7 mouse cellular contexts compared by ENCODE assay signal in genomic region chr6:39686839-39687238, GRCm38 (mm10). TPM values are rescaled to one million over a fixed set of nuclear protein-coding genes. Genes with fewer than 3 reads are reported as not detected.
A peak's percentile ranks its signal among the peaks of the same experiment; 100 is the strongest.
DNase-seq lines count a peak whose midpoint lies in the region; ATAC-seq and TF ChIP-seq lines count a peak whose summit lies in the region.
"Not testable (repeated sequence)": the region's sequence is repeated elsewhere in the genome, so short reads cannot be mapped to it uniquely, and the experiment has no call there.

No protein-coding gene starts in this region.

- not testable (repeated sequence) for ATAC-seq in Patski; intestine, postnatal 0 days; liver, postnatal 0 days; lung, postnatal 0 days; midbrain, postnatal 0 days (ENCODE audit: low FRiP score)

- H3K4me2 ChIP-seq in intestine, postnatal 0 days (replicated peaks; ENCODE audit: low read depth); liver, postnatal 0 days (ENCODE audit: low read depth, low read length); lung, postnatal 0 days (replicated peaks; ENCODE audit: low read depth, low read length); midbrain, postnatal 0 days (ENCODE audit: low read depth, low read length, poor library complexity, severe bottlenecking): not testable (repeated sequence)

- peak; percentile 38 for TF ChIP-seq CTCF in Patski (IDR thresholded peaks at IDR 0.05)
- peak; percentile 44 for TF ChIP-seq CTCF in heart, adult 2 months (IDR thresholded peaks at IDR 0.05)
- TF ChIP-seq CTCF in intestine, postnatal 0 days (IDR thresholded peaks at IDR 0.05; ENCODE audit: low read depth) = peak; percentile 12; the same call in 1 of the 2 replicates
- peak; percentile 64 for TF ChIP-seq CTCF in layer of hippocampus, adult 2 months (conservative IDR thresholded peaks at IDR 0.05)
- TF ChIP-seq CTCF in liver, postnatal 0 days (IDR thresholded peaks at IDR 0.05; ENCODE audit: low read depth) = peak; percentile 15; the same call in 1 of the 2 replicates
- peak; percentile 22; the same call in 1 of the 2 replicates for TF ChIP-seq CTCF in lung, postnatal 0 days (IDR thresholded peaks at IDR 0.05)
- peak; percentile 23; the same call in 1 of the 2 replicates for TF ChIP-seq CTCF in midbrain, postnatal 0 days (IDR thresholded peaks at IDR 0.05)

- not testable (repeated sequence) for H3K9me3 ChIP-seq in intestine, postnatal 0 days (ENCODE audit: control insufficient read depth); liver, postnatal 0 days (ENCODE audit: low read length); lung, postnatal 0 days (ENCODE audit: low read length); midbrain, postnatal 0 days (ENCODE audit: low read length)

- not testable (repeated sequence) for TF ChIP-seq EP300 in heart, adult 2 months (IDR thresholded peaks at IDR 0.05; ENCODE audit: insufficient read depth, low read depth, low read length); liver, postnatal 0 days (IDR thresholded peaks at IDR 0.05; ENCODE audit: low read depth); lung, postnatal 0 days (IDR thresholded peaks at IDR 0.05)

- H3K4me3 ChIP-seq in heart, adult 2 months; intestine, postnatal 0 days (ENCODE audit: low read depth, low read length); layer of hippocampus, adult 2 months; liver, postnatal 0 days (ENCODE audit: low read depth, low read length); lung, postnatal 0 days (ENCODE audit: low read depth, low read length); midbrain, postnatal 0 days (ENCODE audit: low read depth, low read length): not testable (repeated sequence)

- CTCF ChIA-PET in Patski (lab: Charles Lee) = not testable (repeated sequence)

- not testable (repeated sequence) for H3K9ac ChIP-seq in heart, adult 2 months (ENCODE audit: low read depth, low read length); intestine, postnatal 0 days (ENCODE audit: low read depth, low read length); liver, postnatal 0 days (replicated peaks); lung, postnatal 0 days (replicated peaks; ENCODE audit: low read depth); midbrain, postnatal 0 days (replicated peaks; ENCODE audit: low read length, poor library complexity, severe bottlenecking)

- not testable (repeated sequence) for H3K36me3 ChIP-seq in heart, adult 2 months (ENCODE audit: control insufficient read depth, insufficient read depth, low read length); intestine, postnatal 0 days (ENCODE audit: control insufficient read depth, insufficient read depth); liver, postnatal 0 days (replicated peaks; ENCODE audit: insufficient read depth, low read length); lung, postnatal 0 days (ENCODE audit: insufficient read depth, low read length); midbrain, postnatal 0 days (ENCODE audit: insufficient read depth, low read length)

- intact Hi-C loops in heart, adult 2 months (cut with DNase I) = not testable (repeated sequence)

- H3K27me3 ChIP-seq in Patski; heart, adult 2 months (ENCODE audit: control insufficient read depth, insufficient read depth, low read length); intestine, postnatal 0 days (replicated peaks; ENCODE audit: control insufficient read depth, insufficient read depth, low read length); liver, postnatal 0 days (ENCODE audit: insufficient read depth, low read length); lung, postnatal 0 days (replicated peaks; ENCODE audit: insufficient read depth, low read length); midbrain, postnatal 0 days (ENCODE audit: insufficient read depth, low read length): not testable (repeated sequence)

- H3K4me1 ChIP-seq in heart, adult 2 months (ENCODE audit: control insufficient read depth, insufficient read depth, low read length); intestine, postnatal 0 days (replicated peaks; ENCODE audit: control insufficient read depth, insufficient read depth, low read length); liver, postnatal 0 days (ENCODE audit: insufficient read depth); lung, postnatal 0 days (ENCODE audit: insufficient read depth, low read depth, low read length); midbrain, postnatal 0 days (ENCODE audit: insufficient read depth, low read length): not testable (repeated sequence)

- POLR2A ChIA-PET in Patski (lab: Charles Lee) = not testable (repeated sequence)

- in situ Hi-C loops in Patski (cut with MboI; ENCODE audit: low pct_unique_long_range_greater_than_20kb) = not testable (repeated sequence)

- TF ChIP-seq POLR2A in heart, adult 2 months (IDR thresholded peaks at IDR 0.05; ENCODE audit: insufficient read depth, low read depth, low read length) = not testable (repeated sequence)

- not testable (repeated sequence) for H3K27ac ChIP-seq in heart, adult 2 months; intestine, postnatal 0 days (ENCODE audit: low read depth, low read length); layer of hippocampus, adult 2 months; liver, postnatal 0 days (ENCODE audit: low read depth); lung, postnatal 0 days (ENCODE audit: low read length); midbrain, postnatal 0 days (ENCODE audit: low read depth, low read length)

- not testable (repeated sequence) for DNase-seq in Patski (ENCODE audit: low read depth, low spot score); heart, adult 2 months; layer of hippocampus, adult 2 months (ENCODE audit: low spot score in 2 of 2); liver, postnatal 0 days; lung, postnatal 0 days (ENCODE audit: low spot score); midbrain, postnatal 0 days (ENCODE audit: low spot score)

- H3K79me2 ChIP-seq in heart, adult 2 months (replicated peaks; ENCODE audit: control insufficient read depth, insufficient read depth, low read length) = not testable (repeated sequence)

RNA-seq across cellular contexts. Expression of gene Braf, which starts 38.4 kb away (rescaled TPM):
- 13.2 TPM for polyA plus RNA-seq in Patski (2021)
- 10 to 100 TPM; 15.0 to 16.9 TPM for total RNA-seq in heart, adult 2 months (2021)
- 7.2 and 12.6 TPM in 2 replicates for polyA plus RNA-seq in heart, adult 2 months (2012; rRNA removed)
- polyA plus RNA-seq in intestine, postnatal 0 days (2015; fragmentation: Nextera tagmentation; extraction: Ambion mirVana) = 4.3 and 4.9 TPM in 2 replicates
- total RNA-seq in layer of hippocampus, adult 2 months (2021) = 100 to 1,000 TPM; 128 to 129 TPM
- 2.2 and 2.7 TPM in 2 replicates for polyA plus RNA-seq in liver, postnatal 0 days (2015; fragmentation: Nextera tagmentation; extraction: Ambion mirVana)
- polyA plus RNA-seq in lung, postnatal 0 days (2015; fragmentation: Nextera tagmentation; extraction: Ambion mirVana) = 8.1 and 9.6 TPM in 2 replicates
- 46.0 and 48.0 TPM in 2 replicates for total RNA-seq in midbrain, postnatal 0 days (2014; rRNA removed)
- 14.4 and 17.1 TPM in 2 replicates for polyA plus RNA-seq in midbrain, postnatal 0 days (2015; fragmentation: Nextera tagmentation; extraction: Ambion mirVana)

Comparison
In these comparisons a context has a peak if more than half of its experiments do, and no peak if none do; other contexts are left out.
1. CTCF ChIP-seq: peak in every context shown above with its lines; median percentile 64 in layer of hippocampus, adult 2 months; 44 in heart, adult 2 months; 38 in Patski; 23 in midbrain, postnatal 0 days; 22 in lung, postnatal 0 days; 15 in liver, postnatal 0 days; 12 in intestine, postnatal 0 days.